Mouse (Mus musculus) myocyte (in vitro differentiated cells): Measurements from ENCODE around the gene Cfap157.

Experiments used
- MYOG ChIP-seq, 3 experiments: IDR thresholded peaks; one replicate each; pipeline ENCODE4 v1.6.1; 2011; ENCODE audit warnings: control low read depth in 2 of 3, low read depth in 2 of 3, mild to moderate bottlenecking in 2 of 3; ENCODE audit not compliant: insufficient read length in 2 of 3, control insufficient read depth in 1 of 3, insufficient read depth in 1 of 3
- POLR2A ChIP-seq: IDR thresholded peaks from one replicate; pipeline ENCODE4 v1.6.1; 2011; ENCODE audit warnings: low read depth, mild to moderate bottlenecking, control low read depth, moderate library complexity; ENCODE audit not compliant: insufficient read length
- REST ChIP-seq: IDR thresholded peaks from one replicate; pipeline ENCODE4 v1.6.1; 2011; ENCODE audit warnings: mild to moderate bottlenecking, control low read depth, moderate library complexity; ENCODE audit not compliant: insufficient read depth, insufficient read length

- TF ChIP-seq POLR2A (no peak), MYOG (IDR thresholded peaks at IDR 0.05; ENCODE audit: control insufficient read depth in 1 of 3, insufficient read depth in 1 of 3, insufficient read length in 2 of 3, low read depth in 2 of 3) (peak in 1 of 3 experiments; percentile 27), REST (peak; percentile 92)
Measured at GRCm38 (mm10) chr2:32744272-32744982, 39.8 kb downstream of the Cfap157 start.
